Mouse (Mus musculus) small intestine, adult 10 weeks (tissue): ENCODE results near the gene Oxnad1. TPM values are rescaled to one million over a fixed set of nuclear protein-coding genes. Genes with fewer than 3 reads are reported as not detected.

Experiments
- polyA plus RNA-seq: library from polyadenylated mRNA; stranded (reverse); fragments of 350-450 nt; fragmentation: Illumina TruSeq; extraction: RNeasy Lipid Tissue Mini Kit (QIAGEN cat#74804); gene quantifications from one replicate; pipeline ENCODE4 v1.2.3, GENCODE M21; 2014; ENCODE audit warnings: low replicate concordance

The Oxnad1 gene
- polyA plus RNA-seq = 85.4 TPM

DNA sequence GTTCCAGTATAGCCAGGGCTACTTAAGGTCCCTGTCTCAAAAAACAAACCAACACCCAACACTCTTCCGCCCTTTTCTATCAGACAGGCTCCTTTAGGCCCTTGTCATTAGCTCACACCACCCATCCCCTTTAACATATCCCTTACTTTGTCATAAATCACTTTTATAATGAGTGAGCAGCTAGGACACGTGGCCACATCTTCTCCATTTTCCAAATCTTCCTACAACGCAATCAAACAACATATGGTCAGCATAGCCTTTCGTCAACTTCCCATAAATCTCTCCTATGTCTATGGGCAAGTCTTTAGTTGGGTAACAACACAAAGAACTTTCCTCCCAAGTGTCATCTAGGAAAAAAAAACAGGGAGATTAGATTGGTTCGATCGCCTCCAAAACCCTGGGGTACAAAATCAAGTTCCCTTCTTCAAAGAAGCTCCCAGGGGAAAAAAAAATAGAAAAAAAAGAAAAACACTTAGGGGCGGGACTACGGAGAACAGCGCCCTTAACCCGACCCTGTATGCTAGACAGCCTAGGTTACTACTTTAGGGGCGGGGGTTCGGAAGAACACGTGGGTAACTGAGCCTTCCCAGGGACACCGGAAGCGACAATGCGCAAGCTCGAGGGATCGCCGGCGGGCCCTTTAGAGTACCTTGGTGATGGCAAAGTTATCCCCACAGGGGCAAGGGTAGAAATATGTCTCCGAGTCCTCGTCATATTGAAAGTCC lies at the start of gene Oxnad1:
Gene Oxnad1 (plus strand): TSS at position 614 of the 725 bp plus-strand sequence.

DNA sequence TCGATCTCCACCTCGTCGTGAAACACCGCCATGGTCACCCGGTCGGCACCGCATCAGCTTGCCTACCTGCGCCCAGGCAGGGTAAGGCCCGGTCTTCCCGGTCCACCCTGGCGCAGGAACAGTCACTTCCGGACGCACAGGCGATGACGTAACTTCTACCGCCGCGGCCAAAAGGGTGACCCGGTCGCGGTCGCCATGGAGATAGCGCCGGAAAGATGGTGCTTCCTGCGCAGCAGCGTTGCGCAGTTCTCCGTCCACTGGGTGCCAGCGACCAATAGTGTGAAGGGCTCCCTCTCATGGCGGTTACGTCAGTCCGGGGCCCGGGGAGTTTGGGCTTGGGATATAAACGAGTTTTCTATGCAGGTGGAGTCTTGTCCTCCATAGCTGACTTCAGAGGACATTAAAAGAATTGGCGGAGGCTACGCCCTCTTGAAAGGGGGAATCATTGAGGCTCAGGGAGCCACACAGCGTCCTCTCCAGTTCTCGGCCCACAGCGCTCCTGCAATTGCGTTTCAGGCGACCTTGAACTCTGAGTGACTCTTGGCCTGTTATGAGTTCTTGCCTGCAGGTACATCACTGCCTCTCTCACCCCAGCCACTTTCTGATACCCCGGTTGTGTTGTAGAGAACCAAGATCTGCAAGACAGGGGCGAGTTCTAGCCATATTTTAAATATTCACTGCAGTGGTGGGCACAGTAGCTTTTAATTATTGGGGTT lies 470 bp downstream of the Oxnad1 start, which contains the start of gene Dph3:
Gene Dph3 (minus strand): TSS at position 244 of the 716 bp plus-strand sequence.

DNA sequence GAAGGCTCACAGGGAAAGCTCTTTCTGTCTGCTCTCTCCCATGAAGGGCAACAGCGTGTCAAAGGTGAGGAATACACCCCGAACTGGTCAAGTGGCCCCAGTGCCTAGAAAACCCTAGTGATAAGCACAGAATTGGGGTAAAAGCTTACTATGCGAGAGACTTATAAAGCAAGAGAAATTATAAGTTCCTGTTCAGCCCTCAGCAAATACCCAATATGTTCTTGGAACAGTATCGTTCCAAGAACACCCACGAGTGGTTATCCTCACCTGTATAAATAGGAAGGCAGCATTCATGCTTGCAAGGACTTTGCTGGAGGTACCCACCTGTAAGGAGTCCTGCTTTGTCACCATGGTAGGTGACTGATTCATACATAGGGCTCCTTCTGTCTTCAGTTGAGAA lies 56.5 kb downstream of the Oxnad1 start, which contains the start of gene Msmb:
Gene Msmb (plus strand): TSS at position 301 of the 400 bp plus-strand sequence.

Other genes with a start within 250 kb of the Oxnad1 start
- 2.9 TPM for gene Galnt15, start 56.4 kb upstream of the Oxnad1 start, polyA plus RNA-seq
- gene Dph3, start 355 bp downstream of the Oxnad1 start, polyA plus RNA-seq = 57.0 TPM
- gene Msmb, start 56.6 kb downstream of the Oxnad1 start, polyA plus RNA-seq = not detected
- gene Ncoa4, start 74.5 kb downstream of the Oxnad1 start, polyA plus RNA-seq = 415 TPM
- gene Timm23, start 116.5 kb downstream of the Oxnad1 start, polyA plus RNA-seq = 101 TPM
- 42.9 TPM for gene Parg, start 116.6 kb downstream of the Oxnad1 start, polyA plus RNA-seq
- gene Ogdhl, start 236.6 kb downstream of the Oxnad1 start, polyA plus RNA-seq = 0.11 TPM